Mouse (Mus musculus) liver, embryonic 11.5 days (tissue): Measurements from ENCODE around the gene Mrps35. TPM values are rescaled to one million over a fixed set of nuclear protein-coding genes. Genes with fewer than 3 reads are reported as not detected.

ENCODE experiments used
- ATAC-seq: fragments of 200-750 bp; cut with Nextera tagmentation; replicated peaks from 2 replicates; pipeline ENCODE4 v1.8.0; 2017; ENCODE audit warnings: moderate number of reproducible peaks, mild to moderate bottlenecking, moderate TSS enrichment, moderate library complexity; ENCODE audit not compliant: low FRiP score
- DNase-seq: peaks from one replicate; pipeline ENCODE4 v3.0.0-alpha.2; 2017; ENCODE audit warnings: low spot score
- H3K27ac ChIP-seq: fragments of 300-500 bp; sonication (generic); 2 replicates; pipeline ENCODE4 v1.5.1; 2014; ENCODE audit warnings: mild to moderate bottlenecking, low read depth, low read length, control low read depth
- H3K27me3 ChIP-seq: fragments of 300-500 bp; sonication (generic); replicated peaks from 2 replicates; pipeline ENCODE4 v1.6.1; 2014; ENCODE audit warnings: low read length, mixed read lengths; ENCODE audit not compliant: control insufficient read depth, insufficient read depth
- H3K36me3 ChIP-seq: fragments of 300-500 bp; sonication (generic); 2 replicates; pipeline ENCODE4 v1.6.1; 2014; ENCODE audit warnings: mild to moderate bottlenecking, low read length, moderate library complexity, mixed read lengths; ENCODE audit not compliant: control insufficient read depth, insufficient read depth
- H3K4me1 ChIP-seq: fragments of 300-500 bp; sonication (generic); replicated peaks from 2 replicates; pipeline ENCODE4 v1.6.1; 2014; ENCODE audit warnings: low read length, mixed read lengths; ENCODE audit not compliant: control insufficient read depth, insufficient read depth
- H3K4me2 ChIP-seq: fragments of 300-500 bp; sonication (generic); 2 replicates; pipeline ENCODE4 v1.6.1; 2014; ENCODE audit warnings: mild to moderate bottlenecking, control low read depth, moderate library complexity
- H3K4me3 ChIP-seq: fragments of 300-500 bp; sonication (generic); 2 replicates; pipeline ENCODE4 v1.5.1; 2014; ENCODE audit warnings: low read depth, low read length, control low read depth
- H3K9ac ChIP-seq: fragments of 300-500 bp; sonication (generic); 2 replicates; pipeline ENCODE4 v1.6.1; 2014; ENCODE audit warnings: low read depth, low read length, control low read depth
- H3K9me3 ChIP-seq: fragments of 300-500 bp; sonication (generic); 2 replicates; pipeline ENCODE4 v1.6.1; 2016; ENCODE audit warnings: low read length, inconsistent platforms, mixed read lengths; ENCODE audit not compliant: control insufficient read depth
- WGBS: fragments of 180-500 bp; shearing (Covaris S2); extraction: QIAGEN DNeasy Blood & Tissue Kit; methylation state at CpG from one replicate; pipeline ENCODE4 v1.1.7; 2014; 5-methylcytosine and 5-hydroxymethylcytosine counted together
- polyA plus RNA-seq: library from polyadenylated mRNA; unstranded; fragments of >200 nt; fragmentation: Nextera tagmentation; extraction: Ambion mirVana; gene quantifications from 2 replicates; pipeline ENCODE4 v1.2.1, GENCODE M21; 2014

The Mrps35 gene
- polyA plus RNA-seq, 1 experiment from 2014 or later = 139 TPM

DNA sequence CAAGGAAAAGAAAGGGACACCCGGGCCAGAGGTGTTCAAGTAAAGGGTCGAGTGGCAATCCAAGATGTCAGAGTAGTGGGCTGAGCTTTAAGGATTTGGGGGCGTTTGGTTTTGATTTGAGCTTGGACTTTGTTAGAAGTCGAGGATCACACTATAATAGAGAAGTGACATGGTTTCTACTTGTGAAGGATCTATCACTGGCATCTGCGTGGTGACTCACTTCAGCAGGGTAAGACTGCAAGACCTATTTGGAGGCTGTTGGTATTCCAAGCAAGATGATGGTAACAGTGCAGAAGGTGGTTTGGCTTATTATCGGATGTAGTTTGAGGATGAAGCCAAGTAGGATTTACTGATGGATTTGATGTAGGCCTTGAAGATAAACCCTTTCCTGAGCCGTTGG lies 1.1 kb downstream of the Mrps35 start:
- WGBS = 42% methylated on average over 7 of the region's 7 CpGs
- Histone ChIP-seq H3K27me3 (no peaks in the 10 kb centered on the region), H3K4me1 (peaks cover 10% of the 10 kb centered on the region), H3K9ac (peak overlapping the region; percentile 93), H3K4me2 (peak overlapping the region; percentile 64), H3K27ac (no peak overlapping the region), H3K9me3 (no peaks in the 10 kb centered on the region), H3K4me3 (peak overlapping the region; percentile 88), H3K36me3 (peaks cover 2% of the 10 kb centered on the region; the same call in 1 of the 2 replicates)
- ATAC-seq = no peak
- peak; percentile 25 for DNase-seq

DNA sequence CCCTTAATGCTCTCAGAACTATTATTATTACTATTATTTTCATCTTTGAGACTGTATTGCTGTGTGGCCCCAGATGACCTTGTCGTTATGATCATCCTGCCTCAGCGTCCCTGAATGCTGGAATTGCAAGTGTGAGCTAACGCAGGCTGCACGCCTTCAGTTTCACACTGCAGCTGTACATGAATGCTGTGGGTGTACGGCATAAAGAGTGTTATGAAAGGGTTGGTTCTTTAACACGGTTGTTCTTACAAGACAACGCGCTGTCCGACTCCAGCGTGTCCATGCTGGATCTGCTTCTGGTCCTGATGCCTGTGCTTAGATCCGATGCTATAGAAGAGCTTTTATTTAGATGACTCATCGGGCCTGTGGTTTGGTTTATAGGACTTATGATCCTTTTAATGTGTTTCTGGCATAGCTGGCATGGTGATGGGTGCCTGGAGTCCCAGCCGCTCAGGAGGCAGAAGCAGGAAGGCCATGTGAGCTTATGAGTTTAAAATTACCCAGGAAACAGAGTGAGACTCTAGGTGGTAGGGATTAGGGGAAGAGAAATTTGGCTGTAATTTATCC lies 6.8 kb downstream of the Mrps35 start:
- Histone ChIP-seq H3K4me2 (no peak overlapping the region), H3K36me3 (peaks cover 16% of the 10 kb centered on the region; the same call in 1 of the 2 replicates), H3K4me3 (no peak overlapping the region), H3K27ac (no peak overlapping the region), H3K9me3 (no peaks in the 10 kb centered on the region), H3K9ac (no peak overlapping the region), H3K27me3 (no peaks in the 10 kb centered on the region), H3K4me1 (peaks cover under 1% of the 10 kb centered on the region; the same call in 1 of the 2 replicates)
- 91% methylated on average over 13 of the region's 13 CpGs for WGBS
- peak; percentile 16 for DNase-seq
- no peak for ATAC-seq

DNA sequence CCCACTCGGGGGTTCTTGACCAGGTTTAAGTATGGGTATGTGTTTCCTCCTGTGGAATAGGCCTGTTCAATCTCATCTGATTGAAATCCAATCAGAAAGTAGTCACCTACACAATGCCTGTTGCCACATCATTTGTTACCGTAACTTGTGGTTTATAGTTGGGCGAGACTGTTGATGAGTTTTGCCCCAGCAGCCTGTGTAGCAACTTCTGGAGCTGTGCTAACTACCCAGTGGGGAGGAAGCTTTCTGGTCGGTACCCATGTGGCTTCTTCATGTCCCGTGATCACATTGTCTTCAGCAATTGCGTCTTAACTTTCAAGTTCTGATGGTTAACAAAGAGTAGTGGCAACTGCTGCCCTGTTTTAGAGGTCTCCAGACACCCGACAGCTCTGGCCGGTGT lies 9.1 kb downstream of the Mrps35 start:
- ATAC-seq (no peak), DNase-seq (no peak)
- H3K4me3 ChIP-seq = no peak overlapping the region
- WGBS = 89% methylated on average over 8 of the region's 8 CpGs
- H3K36me3 ChIP-seq = peaks cover 16% of the 10 kb centered on the region; the same call in 1 of the 2 replicates
- no peaks in the 10 kb centered on the region for H3K27me3 ChIP-seq
- no peak overlapping the region for H3K27ac ChIP-seq
- H3K9ac ChIP-seq = no peak overlapping the region
- no peaks in the 10 kb centered on the region for H3K4me1 ChIP-seq
- H3K4me2 ChIP-seq = no peak overlapping the region
- H3K9me3 ChIP-seq = no peaks in the 10 kb centered on the region

DNA sequence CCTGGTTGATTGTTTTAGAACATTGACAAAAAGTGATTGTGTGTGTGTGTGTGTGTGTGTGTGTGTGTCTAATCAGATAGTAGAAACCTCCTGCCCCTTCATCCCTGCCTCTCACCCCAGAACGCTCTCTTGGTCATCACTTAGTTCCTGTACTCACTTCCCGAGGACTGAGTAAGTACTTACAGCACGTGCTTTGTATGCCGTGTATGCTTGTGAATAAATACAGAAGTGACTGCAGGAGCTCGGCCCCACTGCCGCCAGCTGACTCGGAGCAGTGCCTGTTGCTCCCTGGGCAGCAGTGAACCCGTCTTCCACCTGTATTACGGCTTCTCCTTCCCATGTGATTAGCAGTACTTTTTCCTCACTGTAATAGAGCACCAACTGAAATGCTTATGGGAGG lies 9.9 kb downstream of the Mrps35 start:
- Histone ChIP-seq H3K36me3 (peaks cover 16% of the 10 kb centered on the region; the same call in 1 of the 2 replicates), H3K4me1 (no peaks in the 10 kb centered on the region), H3K27me3 (no peaks in the 10 kb centered on the region), H3K9ac (no peak overlapping the region), H3K4me2 (no peak overlapping the region), H3K4me3 (no peak overlapping the region), H3K9me3 (no peaks in the 10 kb centered on the region), H3K27ac (no peak overlapping the region)
- DNase-seq = peak; percentile 16
- no peak for ATAC-seq
- 91% methylated on average over 9 of the region's 9 CpGs for WGBS

DNA sequence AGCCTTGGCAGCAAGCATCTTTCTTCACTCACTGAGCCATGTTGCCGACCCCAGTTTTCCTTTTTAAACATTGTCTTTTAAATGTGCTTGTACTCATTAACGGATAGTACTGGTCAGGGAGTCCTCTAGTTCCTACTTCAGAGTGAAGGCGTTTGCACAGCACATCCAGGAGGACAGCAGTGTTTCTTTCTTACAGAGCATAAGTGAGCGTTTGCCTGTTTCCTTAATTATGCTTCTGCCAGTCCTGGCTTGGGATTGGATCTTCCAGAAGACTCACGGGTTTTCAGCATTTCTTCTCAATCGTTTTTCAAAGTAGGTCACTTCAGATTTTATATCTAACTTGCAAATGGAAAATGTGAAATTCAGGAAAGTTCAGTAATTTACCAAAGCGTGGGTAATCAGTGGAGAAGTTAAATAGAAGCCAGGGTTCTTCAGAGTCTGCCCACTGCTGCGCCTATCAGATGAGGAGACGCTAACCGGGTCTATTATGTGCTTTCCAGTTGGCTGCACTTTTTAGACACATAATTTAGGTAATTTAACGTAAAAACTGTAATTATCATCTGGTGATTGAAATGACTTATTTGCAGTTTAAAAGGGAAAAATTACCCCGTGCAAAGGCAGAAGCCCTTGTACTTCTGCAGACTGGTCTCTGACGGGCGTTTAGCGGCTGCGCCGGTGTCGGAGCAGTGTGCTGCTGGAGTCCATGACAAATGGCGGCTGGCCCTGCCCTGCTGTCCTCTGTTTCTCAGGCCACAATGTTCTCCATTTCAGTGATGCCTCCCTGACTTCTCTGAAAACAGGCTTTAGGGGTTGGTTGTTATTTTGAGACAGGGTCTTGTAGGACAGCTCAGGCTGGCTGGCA lies 11.5 kb downstream of the Mrps35 start:
- ATAC-seq = no peak
- DNase-seq = peak; percentile 10
- no peak overlapping the region for H3K27ac ChIP-seq
- no peak overlapping the region for H3K9ac ChIP-seq
- H3K4me2 ChIP-seq = no peak overlapping the region
- peaks cover 15% of the 10 kb centered on the region; the same call in 1 of the 2 replicates for H3K36me3 ChIP-seq
- no peaks in the 10 kb centered on the region for H3K4me1 ChIP-seq
- no peaks in the 10 kb centered on the region for H3K27me3 ChIP-seq
- 91% methylated on average over 19 of the region's 19 CpGs for WGBS
- H3K4me3 ChIP-seq = no peak overlapping the region
- no peaks in the 10 kb centered on the region for H3K9me3 ChIP-seq

DNA sequence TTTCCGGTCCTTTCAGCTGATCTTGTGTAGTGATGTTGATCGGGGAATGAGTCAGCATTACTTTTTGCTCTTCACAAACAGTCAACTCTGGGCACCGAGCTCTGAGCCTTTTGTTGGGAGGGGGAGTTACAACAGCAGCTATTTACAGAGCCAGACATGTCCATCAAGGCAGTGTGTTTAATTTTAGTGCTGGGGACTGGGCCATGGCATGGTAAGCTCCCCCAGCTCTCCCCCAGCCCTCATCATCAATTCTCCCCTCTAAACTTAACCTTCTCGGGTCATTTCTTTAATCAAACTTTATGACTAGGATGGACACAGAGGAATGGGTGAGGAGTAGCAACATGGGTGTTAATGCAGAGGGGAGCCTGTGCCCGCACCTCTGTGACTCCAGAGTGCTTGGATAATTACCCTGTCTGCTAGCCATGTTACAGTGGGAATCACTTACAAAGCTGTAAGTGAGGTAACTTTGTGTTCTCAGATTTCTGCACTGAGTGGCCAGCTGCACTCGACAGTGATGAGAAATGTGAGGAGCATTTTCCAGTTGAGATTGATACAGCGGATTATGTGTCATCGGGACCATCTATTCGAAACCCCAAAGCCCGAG lies 12.9 kb downstream of the Mrps35 start:
- Histone ChIP-seq H3K27ac (no peak overlapping the region), H3K4me1 (no peaks in the 10 kb centered on the region), H3K9ac (no peak overlapping the region), H3K9me3 (no peaks in the 10 kb centered on the region), H3K4me2 (no peak overlapping the region), H3K27me3 (no peaks in the 10 kb centered on the region), H3K36me3 (peaks cover 6% of the 10 kb centered on the region; the same call in 1 of the 2 replicates), H3K4me3 (no peak overlapping the region)
- ATAC-seq (no peak), DNase-seq (peak; percentile 20)
- 81% methylated on average over 10 of the region's 10 CpGs for WGBS

DNA sequence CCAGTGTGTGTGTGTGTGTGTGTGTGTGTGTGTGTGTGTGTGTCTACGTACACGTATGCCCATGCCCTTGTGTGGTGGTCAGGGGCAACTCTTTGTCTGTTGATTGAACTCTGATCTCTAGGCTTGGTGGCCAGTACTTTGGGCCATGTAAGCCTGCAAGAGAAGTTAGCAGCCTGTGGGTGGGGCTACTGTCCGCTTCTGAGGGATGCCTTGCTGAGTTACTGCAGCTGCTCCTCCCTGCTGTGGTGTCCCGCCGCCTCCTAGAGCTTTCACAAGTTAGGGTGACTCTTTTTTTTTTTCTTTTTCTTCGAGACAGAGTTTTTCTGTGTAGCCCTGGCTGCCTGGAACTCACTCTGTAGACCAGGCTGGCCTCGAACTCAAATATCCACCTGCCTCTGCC lies 16.8 kb downstream of the Mrps35 start:
- H3K9ac ChIP-seq = no peak overlapping the region
- no peaks in the 10 kb centered on the region for H3K4me1 ChIP-seq
- H3K27ac ChIP-seq = no peak overlapping the region
- ATAC-seq (no peak), DNase-seq (peak; percentile 22)
- 80% methylated on average over 7 of the region's 7 CpGs for WGBS
- H3K9me3 ChIP-seq = no peaks in the 10 kb centered on the region
- peaks cover 8% of the 10 kb centered on the region; the same call in 1 of the 2 replicates for H3K36me3 ChIP-seq
- no peak overlapping the region for H3K4me3 ChIP-seq
- no peaks in the 10 kb centered on the region for H3K27me3 ChIP-seq
- H3K4me2 ChIP-seq = no peak overlapping the region

DNA sequence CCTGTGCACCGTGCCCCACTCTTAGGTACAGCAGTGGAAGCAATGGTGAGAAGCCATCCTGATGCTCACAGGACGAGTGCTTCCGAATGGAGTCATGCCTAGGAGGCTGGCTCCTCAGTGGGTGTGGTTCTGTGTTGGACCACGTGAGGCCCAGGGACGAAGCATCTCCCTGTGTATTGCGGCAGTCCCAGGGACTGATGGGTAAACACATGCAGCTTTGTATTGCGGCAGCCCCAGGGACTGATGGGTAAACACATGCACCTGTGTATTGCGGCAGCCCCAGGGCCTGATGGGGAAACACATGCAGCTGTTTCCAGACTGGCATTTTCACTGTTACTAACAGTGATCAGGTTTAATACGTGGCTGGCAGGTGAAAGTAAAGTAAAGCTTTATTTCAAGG lies 19.1 kb downstream of the Mrps35 start:
- WGBS = 90% methylated on average over 9 of the region's 9 CpGs

More for the DNA sequence above, 19.1 kb downstream of the Mrps35 start:
- no peak overlapping the region for H3K27ac ChIP-seq
- ATAC-seq (no peak), DNase-seq (peak; percentile 26)
- no peak overlapping the region for H3K9ac ChIP-seq
- no peaks in the 10 kb centered on the region for H3K9me3 ChIP-seq
- H3K4me3 ChIP-seq = no peak overlapping the region
- no peaks in the 10 kb centered on the region for H3K27me3 ChIP-seq
- H3K4me2 ChIP-seq = no peak overlapping the region
- peaks cover 8% of the 10 kb centered on the region; the same call in 1 of the 2 replicates for H3K36me3 ChIP-seq
- no peaks in the 10 kb centered on the region for H3K4me1 ChIP-seq
